Mouse (Mus musculus): ENCODE data around the gene Ppp2ca.

Gene Ppp2ca

DNA sequence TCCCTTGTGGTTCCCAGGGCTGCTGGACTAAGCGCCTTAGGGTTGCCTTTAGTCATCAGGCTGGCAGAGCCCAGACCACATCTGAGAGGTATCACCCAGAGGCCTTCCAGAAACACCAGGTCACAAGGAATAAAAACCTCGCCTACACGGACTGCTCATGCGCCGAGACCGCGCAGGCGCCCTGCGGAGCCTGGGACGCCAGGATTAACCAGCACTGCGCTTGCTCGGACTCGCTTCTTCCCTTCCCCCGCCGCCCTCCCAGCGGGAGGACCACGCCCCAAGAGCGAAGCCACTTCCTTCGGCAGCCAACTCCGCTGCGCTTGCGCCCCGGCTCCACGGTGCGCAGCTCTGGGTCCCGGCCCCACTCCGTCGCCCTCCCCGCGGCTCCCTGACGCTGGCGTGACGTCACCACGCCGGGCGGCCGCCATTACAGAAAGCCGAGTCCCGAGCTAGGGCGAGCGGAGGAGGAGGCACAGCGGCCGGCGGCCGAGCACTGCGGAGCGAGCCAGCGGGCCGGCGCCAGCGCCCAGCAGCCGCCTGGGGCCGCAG, at the start of gene Ppp2ca:
Gene Ppp2ca, plus strand, starts transcription at position 284 of the 549 bp plus-strand sequence.
- peak; percentile 99 for DNase-seq

- DNase-seq = no peak
Observed at GRCm38 (mm10) chr11:52053371-52053770, 45.1 kb upstream of the Ppp2ca start.

- no peak for DNase-seq
Observed at GRCm38 (mm10) chr11:52054728-52055127, 43.8 kb upstream of the Ppp2ca start.

- no peak for DNase-seq
Observed at GRCm38 (mm10) chr11:52056198-52056597, 42.3 kb upstream of the Ppp2ca start.

DNA sequence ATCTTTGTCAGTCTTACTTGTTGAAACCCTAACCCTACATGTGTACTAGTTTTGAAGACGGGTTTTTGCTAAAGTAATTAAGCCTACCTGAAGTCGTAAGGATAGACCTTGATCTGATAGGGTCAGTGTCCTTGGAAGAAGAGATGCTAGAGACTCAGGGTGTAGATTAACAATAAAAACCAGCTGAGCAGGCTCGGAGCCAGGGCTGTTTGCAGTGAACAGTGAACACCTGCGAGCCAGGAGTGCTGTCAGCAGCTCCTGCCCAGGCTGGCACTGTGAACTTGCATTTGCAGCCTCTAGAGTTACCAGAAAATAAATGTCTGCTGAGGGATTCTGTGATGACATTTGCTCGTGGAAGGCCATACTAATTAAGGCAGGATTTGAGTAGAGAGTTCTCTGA, 39.5 kb upstream of the Ppp2ca start:
- no peak for DNase-seq

GRCm38 (mm10) chr11:52060315-52060714, 38.2 kb upstream of the Ppp2ca start:
- DNase-seq = no peak

DNA sequence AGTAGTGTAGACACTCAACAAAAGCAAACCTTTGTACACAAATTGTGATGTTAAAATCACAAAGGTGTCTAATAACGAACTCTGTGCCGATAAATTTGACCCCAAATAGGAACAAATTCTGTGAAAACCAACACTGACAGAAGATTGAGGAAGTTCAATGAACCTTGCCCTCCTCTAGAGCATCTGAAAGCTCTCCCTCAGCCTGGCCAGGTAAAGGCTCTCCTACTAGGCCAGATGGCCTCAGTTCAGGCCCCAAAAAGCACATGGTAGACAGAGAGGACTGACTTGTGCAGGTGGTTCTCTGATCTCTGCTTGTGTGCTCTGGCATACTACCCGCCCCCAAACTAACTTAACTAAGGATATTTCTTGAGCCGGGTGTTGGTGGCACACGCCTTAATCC, 36.1 kb upstream of the Ppp2ca start:
- no peak for DNase-seq

GRCm38 (mm10) chr11:52064398-52064797, 34.1 kb upstream of the Ppp2ca start:
- DNase-seq = no peak

GRCm38 (mm10) chr11:52065841-52066240, 32.6 kb upstream of the Ppp2ca start:
- DNase-seq = no peak

GRCm38 (mm10) chr11:52071768-52072167, 26.7 kb upstream of the Ppp2ca start:
- DNase-seq = no peak

- DNase-seq = no peak
Observed at GRCm38 (mm10) chr11:52073528-52074170, 24.8 kb upstream of the Ppp2ca start.

DNA sequence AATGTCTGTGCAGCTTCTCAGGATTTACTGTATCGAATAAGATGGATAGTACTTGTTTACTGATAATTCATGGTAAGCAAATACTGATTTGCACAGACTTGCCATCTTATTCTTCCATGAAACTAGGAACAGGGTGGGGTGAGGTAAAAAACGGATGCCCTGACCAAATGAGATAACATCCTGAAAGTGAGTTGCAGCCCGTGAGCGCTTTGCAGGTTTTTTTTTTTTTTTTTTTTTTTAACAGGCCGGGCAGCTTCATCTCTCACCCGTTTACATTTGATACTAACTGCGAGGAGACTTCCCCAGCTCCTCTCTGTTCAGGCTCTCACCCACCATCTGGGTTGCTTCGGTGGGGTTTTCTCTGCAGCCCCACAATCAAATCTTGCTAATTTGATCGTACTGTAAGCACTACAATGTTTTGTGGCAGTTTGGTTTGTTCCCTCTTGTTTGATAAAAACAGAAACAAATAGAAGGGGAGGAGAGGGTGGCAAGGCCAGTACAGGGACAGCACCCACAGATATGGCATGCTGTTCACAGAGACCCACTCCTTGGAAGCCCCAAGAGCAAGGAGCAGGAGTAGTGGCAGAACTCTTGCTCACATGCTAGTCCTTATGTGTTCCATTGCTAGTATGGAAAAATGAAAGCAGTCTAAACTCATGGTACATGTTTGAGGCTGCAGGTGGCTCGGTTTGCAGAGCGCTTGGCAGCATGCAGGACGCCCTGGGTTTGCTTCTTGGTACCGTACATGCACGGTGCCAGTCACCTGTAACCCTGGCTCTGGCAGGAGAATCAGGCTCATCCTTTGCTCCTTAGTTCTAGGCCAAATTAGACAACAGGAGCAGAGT, 23.6 kb upstream of the Ppp2ca start:
- DNase-seq = no peak

DNA sequence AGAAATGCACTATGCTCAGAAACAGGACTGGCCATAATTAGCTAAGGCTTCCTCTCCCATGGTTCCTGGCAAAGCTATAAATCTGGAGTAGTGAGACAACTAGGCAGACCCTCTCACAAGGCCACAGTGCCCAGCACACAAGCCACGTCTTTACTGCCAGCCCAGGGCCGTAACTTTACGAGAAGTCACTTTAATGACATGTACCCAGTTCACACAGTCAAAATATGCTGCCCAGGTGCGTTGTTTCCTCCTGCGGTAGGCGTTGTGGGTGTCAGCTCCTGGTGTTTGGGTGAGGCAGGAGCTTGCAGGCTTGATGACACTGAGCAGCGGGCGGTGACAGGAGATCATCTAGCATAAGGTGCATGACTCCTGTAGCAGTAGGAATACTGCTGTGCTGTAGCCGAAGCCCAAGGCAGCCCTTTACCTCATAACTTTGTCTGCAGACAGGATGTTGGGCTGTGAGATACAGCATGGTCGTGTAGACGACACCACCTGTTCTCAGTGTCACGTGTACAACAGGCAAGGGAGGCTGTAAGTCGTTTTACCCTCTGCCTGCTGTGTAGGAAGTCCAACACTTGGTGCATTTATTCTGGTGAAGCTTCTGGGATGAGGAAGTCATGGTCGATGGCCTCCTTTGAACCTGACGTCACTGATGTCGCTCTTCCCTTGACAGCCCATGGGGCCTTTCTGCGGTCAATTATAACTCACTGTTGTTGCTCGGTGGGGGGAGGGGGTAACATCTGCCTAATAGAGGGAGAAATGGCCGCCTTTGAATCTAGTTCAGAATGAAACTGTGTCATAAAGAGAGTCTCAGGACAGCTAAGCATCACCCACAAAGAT, 22.5 kb upstream of the Ppp2ca start:
- no peak for DNase-seq

GRCm38 (mm10) chr11:52076742-52077352, 21.6 kb upstream of the Ppp2ca start:
- no peak for DNase-seq

DNA sequence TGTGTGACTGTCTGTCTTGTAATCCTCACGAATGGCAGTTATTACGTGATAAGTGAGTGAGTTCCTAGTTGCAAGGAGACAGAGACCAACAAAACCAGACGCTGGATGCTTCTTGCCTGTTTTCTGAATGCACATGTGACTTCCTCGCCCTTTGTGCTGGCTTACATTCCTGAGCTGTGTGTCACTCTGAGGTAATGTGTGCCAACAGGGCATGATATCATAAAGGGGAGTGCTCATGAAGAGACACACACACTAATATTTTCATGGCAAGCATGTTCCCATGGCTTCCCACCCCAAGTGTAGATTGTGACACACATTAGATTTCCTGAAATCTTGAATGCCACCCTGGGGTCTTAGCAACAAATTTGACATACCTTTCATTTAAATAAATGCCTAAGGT, 20.5 kb upstream of the Ppp2ca start:
- no peak for DNase-seq

DNA sequence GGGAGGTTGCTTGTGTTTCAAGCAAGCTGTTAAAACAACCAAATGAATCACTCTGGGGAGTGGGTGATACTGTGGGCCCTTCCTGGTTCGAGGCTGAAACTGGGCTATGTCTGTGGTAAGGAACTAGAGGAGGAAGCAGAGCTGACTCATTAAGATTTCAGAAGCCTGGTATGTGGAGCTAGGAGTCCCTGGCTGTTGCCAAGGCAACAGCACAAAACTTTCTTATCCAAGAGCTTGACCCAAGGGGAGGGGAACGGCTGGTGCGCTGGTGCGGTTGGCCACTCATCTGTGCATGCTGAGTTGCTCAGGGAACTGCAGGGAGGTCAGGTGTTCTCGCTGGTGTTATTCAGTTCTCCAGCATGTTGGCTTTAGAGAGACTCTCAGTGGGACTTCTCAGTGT, 18.5 kb upstream of the Ppp2ca start:
- DNase-seq = peak; percentile 43

DNA sequence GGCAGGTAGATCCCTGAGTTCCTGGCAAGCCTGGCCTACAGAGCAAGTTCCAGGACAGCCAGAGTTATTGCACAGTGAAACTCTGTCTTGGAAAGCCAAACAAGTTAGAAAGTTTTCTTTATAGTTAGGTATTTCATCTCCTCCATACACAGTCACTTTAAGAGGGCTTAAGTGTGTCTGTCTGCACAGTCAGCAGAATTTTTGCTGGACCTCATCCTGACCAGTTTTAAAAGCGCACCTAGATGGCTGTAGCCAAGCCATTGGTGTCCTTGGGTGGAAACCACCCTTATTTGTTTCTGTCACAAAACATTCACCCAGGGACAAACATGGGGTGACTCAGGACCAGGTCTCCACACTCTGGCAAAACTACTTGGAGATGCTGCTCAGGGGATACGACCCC, 17.8 kb upstream of the Ppp2ca start:
- no peak for DNase-seq

GRCm38 (mm10) chr11:52085857-52086203, 12.7 kb upstream of the Ppp2ca start:
- no peak for DNase-seq

DNA sequence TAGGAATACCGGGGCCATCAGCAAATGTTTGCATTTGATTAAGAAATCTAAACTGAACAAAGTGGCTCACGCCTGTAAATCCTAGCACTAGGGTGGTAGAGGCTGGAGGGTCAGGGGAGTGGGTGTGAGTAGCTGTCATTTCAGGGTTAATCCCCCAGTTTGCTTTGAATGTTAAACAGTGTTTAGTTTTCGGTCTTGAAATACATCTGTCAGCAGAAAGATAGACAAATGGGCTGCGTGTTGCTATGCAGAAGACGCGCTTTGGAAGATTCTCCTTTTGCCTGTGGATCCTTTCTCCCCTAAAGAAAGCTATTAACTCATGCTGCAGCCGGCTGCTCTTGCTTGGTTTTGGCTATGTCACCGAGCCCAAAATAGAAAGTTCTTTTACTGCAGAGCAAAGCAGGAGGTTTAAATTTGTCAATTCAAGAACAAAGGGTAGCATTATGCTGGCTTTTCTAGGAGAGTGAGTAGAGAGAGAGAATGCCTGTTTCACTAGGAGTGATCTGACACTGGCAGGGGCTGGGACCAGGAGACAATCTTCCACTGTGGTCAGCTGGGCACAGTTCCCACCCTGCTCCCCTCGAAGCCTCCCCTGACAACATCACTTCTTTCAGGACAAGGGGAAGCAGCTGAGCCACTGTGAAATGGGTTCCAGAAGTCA, 12.1 kb upstream of the Ppp2ca start:
- DNase-seq = peak; percentile 70

DNA sequence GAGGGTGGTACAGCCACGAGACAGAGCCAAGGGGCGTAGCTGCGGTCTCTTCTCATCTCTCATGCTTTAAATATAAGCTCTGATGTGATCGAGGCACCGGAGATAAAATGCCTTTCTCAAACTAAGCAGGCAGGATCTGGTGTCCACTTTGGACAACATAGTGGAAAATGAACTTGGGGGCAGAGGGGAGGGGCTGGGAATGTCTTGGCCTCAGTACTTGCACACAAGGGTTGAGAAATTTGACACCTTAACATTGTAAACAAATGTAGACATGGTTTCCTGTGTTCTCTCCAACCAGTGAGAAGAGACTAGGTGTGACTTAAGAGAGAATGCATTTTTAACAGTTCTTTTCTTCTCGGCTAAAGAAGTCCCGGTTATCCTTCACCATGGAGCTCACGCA, 9.2 kb upstream of the Ppp2ca start:
- DNase-seq = no peak

DNA sequence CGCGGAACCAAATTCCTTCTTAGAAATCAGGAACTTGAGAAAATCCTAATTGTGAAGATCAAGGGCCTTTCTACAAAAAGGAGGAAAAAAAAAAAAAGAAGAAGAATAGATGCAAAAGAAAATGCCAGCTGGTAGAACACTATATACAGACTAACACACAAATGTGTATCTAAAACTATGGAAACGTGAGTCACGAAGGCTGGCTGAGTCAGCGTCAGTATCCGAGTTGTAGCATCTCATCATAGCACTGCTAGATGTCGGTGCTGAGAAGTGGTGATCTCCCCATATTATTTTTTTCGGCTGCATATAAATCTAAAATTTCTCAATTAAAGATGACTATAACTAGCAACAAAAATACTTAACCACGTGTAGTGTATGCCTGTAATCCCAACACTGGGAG, 7.2 kb upstream of the Ppp2ca start:
- DNase-seq = peak; percentile 64

DNA sequence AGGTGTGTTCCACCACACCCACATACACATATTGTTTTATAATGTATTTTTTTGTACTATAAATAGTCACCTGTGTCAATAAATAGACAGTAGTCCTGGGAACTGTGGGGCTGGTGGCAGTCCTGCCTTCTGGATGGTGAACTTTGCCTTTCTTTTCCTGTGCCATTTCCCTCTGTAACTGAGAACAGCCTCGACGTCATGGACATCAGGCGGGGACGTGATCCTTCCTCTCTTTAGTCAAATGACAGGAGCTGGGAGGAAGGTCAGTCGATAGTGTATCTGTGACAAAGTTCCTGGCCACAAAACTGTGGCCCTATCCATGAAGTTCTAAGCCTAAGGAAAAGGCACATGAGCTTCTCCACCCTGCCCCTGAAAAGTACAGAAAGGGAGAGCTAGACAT, 3.9 kb upstream of the Ppp2ca start:
- no peak for DNase-seq

Measured in right cerebral cortex, adult 18-20 months (tissue).